Mouse (Mus musculus) stomach, embryonic 14.5 days (tissue): ENCODE measurements around the gene Fhit. TPM values are rescaled to one million over a fixed set of nuclear protein-coding genes. Genes with fewer than 3 reads are reported as not detected.

Experiments used
- ATAC-seq: fragments of 200-750 bp; cut with Nextera tagmentation; 2 replicates; pipeline ENCODE4 v1.8.0; 2017; ENCODE audit warnings: low read depth, moderate TSS enrichment; ENCODE audit not compliant: insufficient number of reproducible peaks, insufficient read depth, low FRiP score
- H3K27ac ChIP-seq: fragments of 300-500 bp; sonication (generic); 2 replicates; pipeline ENCODE4 v1.5.1; 2014; ENCODE audit warnings: mild to moderate bottlenecking, low read length, moderate library complexity, mixed read lengths
- H3K27me3 ChIP-seq: fragments of 300-500 bp; sonication (generic); 2 replicates; pipeline ENCODE4 v1.6.1; 2014; ENCODE audit warnings: low read length, control low read depth, mixed read lengths; ENCODE audit not compliant: control insufficient read depth, insufficient read depth
- H3K36me3 ChIP-seq: fragments of 300-500 bp; sonication (generic); 2 replicates; pipeline ENCODE4 v1.6.1; 2014; ENCODE audit warnings: mild to moderate bottlenecking, control low read depth, low read length, moderate library complexity, mixed read lengths; ENCODE audit not compliant: control insufficient read depth, insufficient read depth
- H3K4me1 ChIP-seq: fragments of 300-500 bp; sonication (generic); 2 replicates; pipeline ENCODE4 v1.6.1; 2014; ENCODE audit warnings: low read length, control low read depth, mixed read lengths; ENCODE audit not compliant: control insufficient read depth, insufficient read depth
- H3K4me2 ChIP-seq: fragments of 300-500 bp; sonication (generic); replicated peaks from 2 replicates; pipeline ENCODE4 v1.6.1; 2014; ENCODE audit warnings: low read depth, low read length, control low read depth
- H3K4me3 ChIP-seq: fragments of 300-500 bp; sonication (generic); 2 replicates; pipeline ENCODE4 v1.5.1; 2014; ENCODE audit warnings: low read depth, low read length, control low read depth
- H3K9ac ChIP-seq: fragments of 300-500 bp; sonication (generic); replicated peaks from 2 replicates; pipeline ENCODE4 v1.6.1; 2014; ENCODE audit warnings: low read depth, mild to moderate bottlenecking, control low read depth, low read length, moderate library complexity, mixed read lengths
- H3K9me3 ChIP-seq: fragments of 300-500 bp; sonication (generic); 2 replicates; pipeline ENCODE4 v1.6.1; 2016; ENCODE audit warnings: low read depth, low read length, control low read depth; ENCODE audit not compliant: control insufficient read depth
- WGBS: fragments of 180-500 bp; shearing (Covaris S2); extraction: QIAGEN DNeasy Blood & Tissue Kit; methylation state at CpG from one replicate; pipeline ENCODE4 v1.1.7; 2014; 5-methylcytosine and 5-hydroxymethylcytosine counted together
- polyA plus RNA-seq: library from polyadenylated mRNA; unstranded; fragments of >200 nt; fragmentation: Nextera tagmentation; extraction: Ambion mirVana; gene quantifications from 2 replicates; pipeline ENCODE4 v1.2.1, GENCODE M21; 2014

Fhit gene
- polyA plus RNA-seq, 1 experiment from 2014 or later: 10.3 TPM

DNA sequence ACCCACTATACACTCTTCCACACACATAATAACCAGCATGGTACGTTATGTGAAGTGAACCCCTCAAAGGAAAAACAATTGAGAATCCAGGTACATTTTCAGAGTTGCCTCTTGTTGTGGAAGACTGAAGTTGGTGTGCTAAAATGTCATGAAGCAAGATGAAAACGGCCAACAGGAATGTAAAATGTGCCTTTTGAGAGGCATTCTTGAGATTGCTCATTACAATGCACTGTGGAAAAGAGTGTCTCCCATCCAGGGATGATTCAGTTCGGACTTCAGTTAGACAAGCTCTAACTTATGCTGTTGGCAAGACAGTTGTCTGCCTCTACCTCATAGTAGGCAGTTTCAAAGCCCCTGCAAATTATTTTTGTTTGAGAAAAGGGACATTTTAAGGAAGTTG lies 676.0 kb downstream of the Fhit start:
- Histone ChIP-seq H3K27ac (no peak overlapping the region), H3K9me3 (no peaks in the 10 kb centered on the region), H3K4me1 (no peaks in the 10 kb centered on the region), H3K27me3 (no peaks in the 10 kb centered on the region), H3K9ac (no peak overlapping the region), H3K4me3 (no peak overlapping the region), H3K4me2 (no peak overlapping the region), H3K36me3 (no peaks in the 10 kb centered on the region)
- no peak for ATAC-seq
- 73% methylated on average over 3 of the region's 3 CpGs for WGBS

DNA sequence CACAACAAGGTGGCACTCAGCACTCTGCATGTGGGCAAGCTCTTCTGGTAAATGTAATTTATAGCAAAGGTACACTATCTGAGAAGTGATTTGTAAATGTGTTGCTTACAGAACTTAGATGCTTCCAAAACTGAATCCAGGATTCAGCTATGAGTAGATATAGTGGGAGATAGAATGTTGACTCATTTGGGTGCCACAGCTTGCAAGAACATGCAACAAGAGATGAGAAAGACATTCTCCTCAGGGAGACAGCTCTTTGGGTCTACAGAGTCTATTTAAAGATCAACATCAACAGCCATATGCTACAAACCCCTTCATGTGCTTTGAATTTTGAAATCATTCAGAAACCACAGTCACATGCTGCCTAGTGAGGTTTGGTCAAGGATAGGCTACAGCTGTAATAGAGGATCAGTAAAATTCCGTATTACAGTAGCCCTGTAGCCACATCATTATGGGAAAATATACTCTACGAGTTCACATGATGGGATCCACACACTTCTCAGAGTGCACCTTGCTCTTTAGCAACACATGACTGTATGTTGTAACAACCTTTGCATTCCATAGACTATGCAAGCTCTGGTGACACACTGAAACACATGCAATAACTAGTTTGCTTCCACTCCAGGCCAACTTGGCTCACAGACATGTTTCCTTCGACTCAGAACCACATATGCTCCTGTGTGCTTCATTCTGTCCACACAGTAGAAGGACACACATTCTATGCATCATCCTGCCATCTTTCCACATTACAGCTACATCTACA lies 678.8 kb downstream of the Fhit start:
- Histone ChIP-seq H3K9ac (no peak overlapping the region), H3K4me1 (no peaks in the 10 kb centered on the region), H3K27ac (no peak overlapping the region), H3K4me3 (no peak overlapping the region), H3K36me3 (no peaks in the 10 kb centered on the region), H3K9me3 (no peaks in the 10 kb centered on the region), H3K27me3 (no peaks in the 10 kb centered on the region), H3K4me2 (no peak overlapping the region)
- 90% methylated on average over 3 of the region's 3 CpGs for WGBS
- no peak for ATAC-seq

DNA sequence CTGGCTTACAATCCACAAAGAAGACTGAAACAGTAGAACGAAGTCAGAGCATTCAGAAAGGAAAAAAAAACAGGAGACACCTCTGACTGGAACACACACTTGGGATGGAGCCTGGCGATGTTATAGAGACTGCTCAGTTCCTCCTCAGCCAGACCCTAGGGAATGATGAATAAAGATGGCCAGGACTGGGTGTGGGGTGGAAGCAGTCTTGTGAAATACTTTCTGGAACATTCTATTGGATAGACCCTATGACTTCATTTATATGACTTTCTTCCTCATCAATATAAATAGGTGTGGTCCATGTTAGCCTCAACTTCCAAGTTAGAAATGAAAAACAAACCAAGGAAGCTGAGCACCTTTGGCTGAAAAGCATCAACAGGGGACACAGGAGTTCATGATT lies 680.5 kb downstream of the Fhit start:
- H3K4me2 ChIP-seq: no peak overlapping the region
- WGBS: 80% methylated on average over 2 of the region's 2 CpGs
- ATAC-seq: no peak

DNA sequence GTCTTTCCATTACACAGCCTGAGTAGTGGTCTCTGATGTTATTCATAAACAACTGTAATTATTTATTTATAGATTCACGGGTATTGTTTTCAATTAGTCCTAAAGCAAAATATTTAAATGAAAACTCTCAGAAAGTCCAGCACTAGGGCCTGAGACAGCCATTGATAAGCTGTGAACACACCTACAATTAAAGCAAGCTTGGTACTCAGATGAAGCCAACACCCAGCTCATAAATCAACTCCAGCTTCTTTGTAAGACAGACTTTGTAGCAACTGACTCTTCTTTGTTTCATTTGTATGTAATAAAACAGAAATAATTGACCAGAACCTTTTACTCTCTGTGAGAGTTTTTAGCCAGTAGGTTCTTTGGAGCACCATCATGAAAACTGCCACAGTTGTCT lies 681.2 kb downstream of the Fhit start:
- Histone ChIP-seq H3K27ac (no peak overlapping the region), H3K36me3 (no peaks in the 10 kb centered on the region), H3K9me3 (no peaks in the 10 kb centered on the region), H3K4me1 (no peaks in the 10 kb centered on the region), H3K9ac (no peak overlapping the region), H3K4me3 (no peak overlapping the region), H3K4me2 (no peak overlapping the region), H3K27me3 (no peaks in the 10 kb centered on the region)
- ATAC-seq: no peak
- 61% methylated on average over 1 of the region's 1 CpGs for WGBS

More for the DNA sequence above, 680.5 kb downstream of the Fhit start:
- Histone ChIP-seq H3K4me1 (no peaks in the 10 kb centered on the region), H3K4me3 (no peak overlapping the region), H3K27me3 (no peaks in the 10 kb centered on the region), H3K27ac (no peak overlapping the region), H3K9me3 (no peaks in the 10 kb centered on the region), H3K36me3 (no peaks in the 10 kb centered on the region), H3K9ac (no peak overlapping the region)

DNA sequence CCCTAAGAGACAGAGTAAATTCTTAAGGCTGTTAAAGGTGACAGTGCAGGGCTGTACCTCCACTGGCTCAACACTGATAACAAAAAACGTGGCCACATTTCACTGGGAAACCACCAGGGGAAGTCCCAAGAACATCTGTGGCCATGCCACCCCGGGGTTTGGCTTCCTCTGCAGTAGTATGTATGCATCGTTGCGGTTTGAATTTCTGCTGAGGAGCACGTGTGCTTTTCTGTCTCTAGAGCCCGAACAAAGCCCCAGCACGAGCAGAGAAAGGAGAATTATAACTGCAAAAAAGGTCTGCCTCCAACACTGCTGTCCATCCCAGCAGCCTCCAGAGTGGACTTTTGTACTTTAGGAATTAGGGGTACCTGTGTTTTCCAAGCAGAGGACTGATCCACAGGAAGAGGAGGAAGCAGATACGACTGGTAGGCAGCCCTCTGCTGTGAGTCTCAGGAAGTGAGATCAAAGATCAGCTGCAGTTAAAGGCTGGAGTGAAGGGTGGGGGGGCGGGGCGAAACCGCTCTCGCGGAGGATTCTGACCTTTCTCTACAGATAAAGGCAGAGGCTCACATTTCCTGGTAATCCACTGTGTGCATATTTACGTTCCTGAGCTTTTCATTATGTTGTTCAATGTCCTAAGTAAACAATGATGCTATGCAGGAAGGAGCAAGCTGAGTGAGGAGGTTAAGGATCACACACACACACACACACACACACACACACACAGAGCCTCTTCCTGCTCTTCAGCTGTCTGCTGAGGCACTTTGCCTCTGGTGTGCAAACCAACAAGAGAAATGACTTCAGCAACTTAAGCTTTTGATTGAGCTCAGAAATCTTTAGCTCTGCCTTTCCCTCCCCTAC lies 708.6 kb downstream of the Fhit start:
- 10% methylated on average over 14 of the region's 14 CpGs for WGBS
- Histone ChIP-seq H3K4me2 (peak overlapping the region; percentile 39), H3K36me3 (no peaks in the 10 kb centered on the region), H3K27ac (no peak overlapping the region; the same call in 1 of the 2 replicates), H3K4me1 (no peaks in the 10 kb centered on the region), H3K9me3 (no peaks in the 10 kb centered on the region), H3K9ac (no peak overlapping the region), H3K4me3 (no peak overlapping the region), H3K27me3 (no peaks in the 10 kb centered on the region)
- ATAC-seq: peak; percentile 83

DNA sequence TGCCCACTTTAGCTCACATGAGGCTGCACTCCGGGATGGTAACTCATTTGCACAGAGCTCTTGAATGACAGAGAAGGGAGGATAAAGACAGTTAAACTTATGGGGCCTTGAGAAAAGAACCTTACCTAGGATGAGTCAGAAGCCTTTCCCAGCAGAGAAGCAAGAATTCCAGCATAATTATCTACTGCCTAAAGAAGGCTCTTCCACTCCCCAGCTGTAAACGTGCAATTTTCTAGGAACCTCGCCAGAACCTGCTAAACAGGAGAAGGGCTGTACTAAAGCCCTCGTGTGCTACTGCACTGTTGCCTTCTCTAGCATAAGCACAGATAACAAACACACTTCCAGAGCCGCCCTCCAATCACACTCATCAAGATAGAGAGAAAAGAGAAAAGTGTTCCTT lies 709.6 kb downstream of the Fhit start:
- H3K27me3 ChIP-seq: no peaks in the 10 kb centered on the region
- no peak overlapping the region for H3K9ac ChIP-seq
- no peaks in the 10 kb centered on the region for H3K4me1 ChIP-seq
- H3K36me3 ChIP-seq: no peaks in the 10 kb centered on the region
- no peak overlapping the region for H3K4me3 ChIP-seq
- no peaks in the 10 kb centered on the region for H3K9me3 ChIP-seq
- 57% methylated on average over 5 of the region's 5 CpGs for WGBS
- no peak overlapping the region for H3K4me2 ChIP-seq
- no peak for ATAC-seq
- no peak overlapping the region for H3K27ac ChIP-seq

DNA sequence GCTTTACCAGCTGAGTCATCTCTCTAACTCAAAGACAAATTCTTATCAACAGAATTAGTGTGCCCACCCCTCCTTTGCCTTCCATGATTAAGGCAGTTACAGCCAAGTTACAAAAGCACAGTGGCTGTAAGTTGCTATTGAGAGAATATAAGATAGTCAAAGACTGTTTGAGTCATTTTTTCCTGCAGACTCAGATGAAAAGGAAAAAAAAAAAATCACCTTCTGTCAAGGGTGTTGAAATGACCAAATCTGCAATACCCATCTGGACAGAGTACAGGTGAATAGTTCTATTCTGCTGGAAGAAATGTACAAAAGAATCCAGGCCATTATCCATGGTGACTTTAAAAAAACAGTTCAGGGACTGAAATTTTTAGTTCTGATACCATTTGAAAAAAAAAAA lies 716.5 kb downstream of the Fhit start:
- Histone ChIP-seq H3K4me2 (no peak overlapping the region), H3K4me1 (no peaks in the 10 kb centered on the region), H3K27me3 (no peaks in the 10 kb centered on the region), H3K9ac (no peak overlapping the region), H3K4me3 (no peak overlapping the region), H3K27ac (no peak overlapping the region), H3K9me3 (no peaks in the 10 kb centered on the region), H3K36me3 (no peaks in the 10 kb centered on the region)
- no peak for ATAC-seq

DNA sequence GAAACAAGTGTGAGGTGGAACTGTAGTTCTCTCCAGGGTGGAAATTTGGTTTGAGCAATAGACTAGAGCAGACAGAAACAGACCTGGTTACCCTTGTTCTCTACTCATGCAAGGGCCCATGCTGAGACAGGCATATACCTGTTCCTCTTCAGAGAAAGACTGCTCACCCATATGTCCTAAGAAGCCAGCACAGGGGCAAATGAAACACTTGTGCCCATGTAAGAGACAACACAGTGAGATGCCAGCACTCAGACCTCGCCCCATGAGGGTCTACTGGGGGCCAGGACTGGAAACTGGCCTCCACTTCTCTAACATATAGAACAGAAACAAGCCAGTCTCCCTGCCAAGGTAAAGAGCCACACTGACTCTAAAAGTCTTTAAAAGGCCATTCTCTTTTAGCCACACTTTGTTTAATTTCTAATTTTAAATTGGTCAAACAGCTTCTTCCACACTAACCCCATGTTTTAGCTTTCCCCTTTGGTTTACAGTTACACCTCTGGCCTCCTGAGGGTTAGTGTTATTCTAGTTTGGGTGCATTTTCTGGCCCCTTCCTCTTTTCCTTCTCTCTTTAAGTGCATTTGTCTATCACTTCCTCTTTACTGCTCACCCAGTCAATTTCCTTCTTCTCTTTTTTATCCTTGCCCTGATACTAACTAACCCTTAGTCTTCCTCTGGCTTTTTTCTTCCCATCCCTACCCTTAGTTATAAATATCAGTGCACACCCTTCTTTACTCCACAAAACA lies 722.7 kb downstream of the Fhit start:
- Histone ChIP-seq H3K36me3 (no peaks in the 10 kb centered on the region), H3K4me3 (no peak overlapping the region), H3K4me2 (no peak overlapping the region), H3K27ac (no peak overlapping the region), H3K9me3 (no peaks in the 10 kb centered on the region), H3K27me3 (no peaks in the 10 kb centered on the region), H3K4me1 (no peaks in the 10 kb centered on the region), H3K9ac (no peak overlapping the region)
- no peak for ATAC-seq
- WGBS: 80% methylated on average over 1 of the region's 1 CpGs
